Mouse (Mus musculus): ENCODE measurements at regions not wholly inside any gene's neighbourhood (a gene's known extent, or its start where the extent isn't known, plus 50 kb on each side); places are given as distances from the start of the nearest gene placed in this dataset.

- DNase-seq (ENCODE audit: low spot score) = no peak
- WGBS = 65% methylated on average over 8 of the region's 8 CpGs
- no peak for ATAC-seq (ENCODE audit: low FRiP score)
- TF ChIP-seq CTCF (IDR thresholded peaks at IDR 0.05) = no peak
- Histone ChIP-seq H3K4me3 (ENCODE audit: low read depth, low read length) (no peak overlapping the region), H3K4me1 (ENCODE audit: insufficient read depth, low read length) (no peaks in the 10 kb centered on the region), H3K36me3 (ENCODE audit: insufficient read depth, low read length) (no peaks in the 10 kb centered on the region), H3K27me3 (ENCODE audit: insufficient read depth, low read length) (peaks cover 3% of the 10 kb centered on the region; the same call in 1 of the 2 replicates), H3K27ac (ENCODE audit: low read depth, low read length) (no peak overlapping the region), H3K4me2 (ENCODE audit: low read depth, low read length, poor library complexity, severe bottlenecking) (no peak overlapping the region), H3K9me3 (ENCODE audit: low read length) (no peaks in the 10 kb centered on the region), H3K9ac (replicated peaks; ENCODE audit: low read length, poor library complexity, severe bottlenecking) (no peak overlapping the region)
Observed at GRCm38 (mm10) chr16:93429324-93429781, 174.5 kb downstream of the Setd4 start.

- peaks cover 9% of the 10 kb centered on the region; the same call in 1 of the 2 replicates for H3K27me3 ChIP-seq (ENCODE audit: insufficient read depth, low read length)
- no peak overlapping the region for H3K9ac ChIP-seq (replicated peaks; ENCODE audit: low read length, poor library complexity, severe bottlenecking)
- H3K9me3 ChIP-seq (ENCODE audit: low read length) = no peaks in the 10 kb centered on the region
- no peaks in the 10 kb centered on the region for H3K36me3 ChIP-seq (ENCODE audit: insufficient read depth, low read length)
- TF ChIP-seq CTCF (IDR thresholded peaks at IDR 0.05) = no peak
- 92% methylated on average over 4 of the region's 4 CpGs for WGBS
- no peak overlapping the region for H3K27ac ChIP-seq (ENCODE audit: low read depth, low read length)
- ATAC-seq (ENCODE audit: low FRiP score) = no peak
- H3K4me2 ChIP-seq (ENCODE audit: low read depth, low read length, poor library complexity, severe bottlenecking) = no peak overlapping the region
- no peak for DNase-seq (ENCODE audit: low spot score)
- no peak overlapping the region for H3K4me3 ChIP-seq (ENCODE audit: low read depth, low read length)
- no peaks in the 10 kb centered on the region for H3K4me1 ChIP-seq (ENCODE audit: insufficient read depth, low read length)
Observed at GRCm38 (mm10) chr16:93427264-93427663, 176.6 kb downstream of the Setd4 start.

- ATAC-seq (ENCODE audit: low FRiP score) = no peak
- Histone ChIP-seq H3K27ac (ENCODE audit: low read depth, low read length) (no peak overlapping the region), H3K9ac (replicated peaks; ENCODE audit: low read length, poor library complexity, severe bottlenecking) (no peak overlapping the region), H3K9me3 (ENCODE audit: low read length) (no peaks in the 10 kb centered on the region), H3K4me2 (ENCODE audit: low read depth, low read length, poor library complexity, severe bottlenecking) (no peak overlapping the region), H3K36me3 (ENCODE audit: insufficient read depth, low read length) (no peaks in the 10 kb centered on the region), H3K4me3 (ENCODE audit: low read depth, low read length) (no peak overlapping the region), H3K4me1 (ENCODE audit: insufficient read depth, low read length) (no peaks in the 10 kb centered on the region), H3K27me3 (ENCODE audit: insufficient read depth, low read length) (peaks cover 13% of the 10 kb centered on the region; the same call in 1 of the 2 replicates)
- DNase-seq (ENCODE audit: low spot score) = no peak
- TF ChIP-seq CTCF (IDR thresholded peaks at IDR 0.05) = no peak
- 89% methylated on average over 6 of the region's 6 CpGs for WGBS
Observed at GRCm38 (mm10) chr16:93425731-93426130, 178.1 kb downstream of the Setd4 start.

- H3K4me1 ChIP-seq (ENCODE audit: insufficient read depth, low read length) = no peaks in the 10 kb centered on the region
- peak overlapping the region; percentile 41 for H3K4me2 ChIP-seq (ENCODE audit: low read depth, low read length, poor library complexity, severe bottlenecking)
- TF ChIP-seq CTCF (IDR thresholded peaks at IDR 0.05) = no peak
- H3K27ac ChIP-seq (ENCODE audit: low read depth, low read length) = no peak overlapping the region
- no peaks in the 10 kb centered on the region for H3K36me3 ChIP-seq (ENCODE audit: insufficient read depth, low read length)
- H3K27me3 ChIP-seq (ENCODE audit: insufficient read depth, low read length) = peaks cover 13% of the 10 kb centered on the region; the same call in 1 of the 2 replicates
- H3K9ac ChIP-seq (replicated peaks; ENCODE audit: low read length, poor library complexity, severe bottlenecking) = no peak overlapping the region
- H3K4me3 ChIP-seq (ENCODE audit: low read depth, low read length) = no peak overlapping the region
- no peaks in the 10 kb centered on the region for H3K9me3 ChIP-seq (ENCODE audit: low read length)
- DNase-seq (ENCODE audit: low spot score) = peak; percentile 9
- 6% methylated on average over 13 of the region's 13 CpGs for WGBS
- no peak for ATAC-seq (ENCODE audit: low FRiP score)
Observed at GRCm38 (mm10) chr16:93423174-93423573, 180.7 kb downstream of the Setd4 start.

GRCm38 (mm10) chr16:93422221-93422620 is 181.6 kb downstream of the Setd4 start:
- Histone ChIP-seq H3K36me3 (ENCODE audit: insufficient read depth, low read length) (no peaks in the 10 kb centered on the region), H3K4me2 (ENCODE audit: low read depth, low read length, poor library complexity, severe bottlenecking) (no peak overlapping the region), H3K4me3 (ENCODE audit: low read depth, low read length) (no peak overlapping the region), H3K27ac (ENCODE audit: low read depth, low read length) (no peak overlapping the region), H3K9me3 (ENCODE audit: low read length) (no peaks in the 10 kb centered on the region), H3K9ac (replicated peaks; ENCODE audit: low read length, poor library complexity, severe bottlenecking) (no peak overlapping the region), H3K27me3 (ENCODE audit: insufficient read depth, low read length) (peaks cover 13% of the 10 kb centered on the region; the same call in 1 of the 2 replicates), H3K4me1 (ENCODE audit: insufficient read depth, low read length) (no peaks in the 10 kb centered on the region)
- no peak for ATAC-seq (ENCODE audit: low FRiP score)
- TF ChIP-seq CTCF (IDR thresholded peaks at IDR 0.05) = no peak
- DNase-seq (ENCODE audit: low spot score) = no peak
- 67% methylated on average over 13 of the region's 13 CpGs for WGBS

GRCm38 (mm10) chr16:93418246-93418645 is 185.6 kb downstream of the Setd4 start:
- Histone ChIP-seq H3K4me1 (ENCODE audit: insufficient read depth, low read length) (no peaks in the 10 kb centered on the region), H3K4me3 (ENCODE audit: low read depth, low read length) (no peak overlapping the region), H3K36me3 (ENCODE audit: insufficient read depth, low read length) (no peaks in the 10 kb centered on the region), H3K9me3 (ENCODE audit: low read length) (no peaks in the 10 kb centered on the region), H3K27ac (ENCODE audit: low read depth, low read length) (no peak overlapping the region), H3K4me2 (ENCODE audit: low read depth, low read length, poor library complexity, severe bottlenecking) (no peak overlapping the region), H3K27me3 (ENCODE audit: insufficient read depth, low read length) (0 out of 2 replicates have a peak, but pooled peaks cover 10% of the 10 kb centered on the region), H3K9ac (replicated peaks; ENCODE audit: low read length, poor library complexity, severe bottlenecking) (no peak overlapping the region)
- WGBS = 72% methylated on average over 8 of the region's 8 CpGs
- TF ChIP-seq CTCF (IDR thresholded peaks at IDR 0.05) = no peak
- ATAC-seq (ENCODE audit: low FRiP score) (no peak), DNase-seq (ENCODE audit: low spot score) (peak; percentile 38)
